Mouse (Mus musculus): Measurements from ENCODE around the gene Mucl2. TPM values are rescaled to one million over a fixed set of nuclear protein-coding genes. Genes with fewer than 3 reads are reported as not detected.

Mucl2 gene
- 1 to 10 TPM in 1 of 2 experiments, under 1 TPM in 1; 0.28 to 4.9 TPM for polyA plus RNA-seq (2017; shearing (Covaris generic))

GRCm38 (mm10) chr15:103899212-103899611 lies at the start of gene Mucl2:
Mucl2 (minus strand) TSS chr15:103899312.

Other genes starting within 250 kb of the Mucl2 start
- not detected for gene Mucl1, start 143.8 kb downstream of the Mucl2 start, polyA plus RNA-seq (2017; shearing (Covaris generic))

Data from inflammation-experienced regulatory T-cells (primary cell).